Mouse (Mus musculus) T-helper 2 cell (primary cell): Measurements from ENCODE around the gene Slc39a11.

ENCODE experiments used
- in situ Hi-C: fragments of 300-600 bp; cut with MboI, MseI; formaldehyde crosslinking; loops from one replicate; pipeline ENCODE4 v1.15.1; 2025; ENCODE audit warnings: high pct_unique_total_duplicates

The Slc39a11 gene

GRCm38 (mm10) chr11:113261421-113261820 is 388.5 kb downstream of the Slc39a11 start:
- in situ Hi-C loops = loop anchor here (5.0 kb wide), 1 partner anchor 34 kb away; no protein-coding TSS in a partner anchor

GRCm38 (mm10) chr11:113259712-113260382 is 390.0 kb downstream of the Slc39a11 start:
- in situ Hi-C loops = loop anchor here (5.0 kb wide), 1 partner anchor 33 kb away; no protein-coding TSS in a partner anchor

GRCm38 (mm10) chr11:113258016-113258415 is 391.9 kb downstream of the Slc39a11 start:
- in situ Hi-C loops = no loop called here

- in situ Hi-C loops = no loop called here
These were observed 395.2 kb downstream of the Slc39a11 start for GRCm38 (mm10) chr11:113254653-113255052.

GRCm38 (mm10) chr11:113253169-113253568 is 396.7 kb downstream of the Slc39a11 start:
- in situ Hi-C loops = no loop called here

- in situ Hi-C loops = no loop called here
These were observed 398.7 kb downstream of the Slc39a11 start for GRCm38 (mm10) chr11:113251172-113251571.

- in situ Hi-C loops = no loop called here
These were observed 403.4 kb downstream of the Slc39a11 start for GRCm38 (mm10) chr11:113246475-113246874.

GRCm38 (mm10) chr11:113245666-113246065 is 404.2 kb downstream of the Slc39a11 start:
- in situ Hi-C loops = no loop called here

- in situ Hi-C loops = no loop called here
These were observed 415.4 kb downstream of the Slc39a11 start for GRCm38 (mm10) chr11:113234432-113234831.

GRCm38 (mm10) chr11:113232049-113232448 is 417.8 kb downstream of the Slc39a11 start:
- in situ Hi-C loops = no loop called here

- in situ Hi-C loops = no loop called here
These were observed 419.3 kb downstream of the Slc39a11 start for GRCm38 (mm10) chr11:113230410-113231132.

GRCm38 (mm10) chr11:113225748-113226147 is 424.1 kb downstream of the Slc39a11 start:
- in situ Hi-C loops = loop anchor here (5.0 kb wide), 1 partner anchor 37 kb away; no protein-coding TSS in a partner anchor

- in situ Hi-C loops = no loop called here
These were observed 426.0 kb downstream of the Slc39a11 start for GRCm38 (mm10) chr11:113223756-113224323.

GRCm38 (mm10) chr11:113221267-113222195 is 428.3 kb downstream of the Slc39a11 start:
- in situ Hi-C loops = no loop called here

GRCm38 (mm10) chr11:113220649-113221048 is 429.2 kb downstream of the Slc39a11 start:
- in situ Hi-C loops = no loop called here

GRCm38 (mm10) chr11:113214741-113215140 is 435.1 kb downstream of the Slc39a11 start:
- in situ Hi-C loops = no loop called here

- in situ Hi-C loops = no loop called here
These were observed 437.4 kb downstream of the Slc39a11 start for GRCm38 (mm10) chr11:113212390-113213025.

- in situ Hi-C loops = no loop called here
These were observed 440.5 kb downstream of the Slc39a11 start for GRCm38 (mm10) chr11:113209220-113209878.

- in situ Hi-C loops = no loop called here
These were observed 441.3 kb downstream of the Slc39a11 start for GRCm38 (mm10) chr11:113208521-113209072.

GRCm38 (mm10) chr11:113207966-113208365 is 441.9 kb downstream of the Slc39a11 start:
- in situ Hi-C loops = no loop called here
